Mouse (Mus musculus) C2C12 (cell line): Measurements from ENCODE around the gene Il22. TPM values are rescaled to one million over a fixed set of nuclear protein-coding genes. Genes with fewer than 3 reads are reported as not detected.
"Not testable (repeated sequence)": the region's sequence is repeated elsewhere in the genome, so short reads cannot be mapped to it uniquely, and the experiment has no call there.

ENCODE experiments used
- H3K27me3 ChIP-seq: one replicate; pipeline ENCODE4 v1.6.1; 2011; ENCODE audit not compliant: control insufficient read depth, insufficient read depth, insufficient read length
- H3K36me3 ChIP-seq: one replicate; pipeline ENCODE4 v1.6.1; 2011; ENCODE audit not compliant: control insufficient read depth, insufficient read depth
- H3K4me3 ChIP-seq: one replicate; pipeline ENCODE4 v1.5.1; 2011; ENCODE audit warnings: mild to moderate bottlenecking, control low read depth; ENCODE audit not compliant: poor library complexity, insufficient read depth, severe bottlenecking
- H3K79me2 ChIP-seq: one replicate; pipeline ENCODE4 v1.6.1; 2011; ENCODE audit not compliant: control insufficient read depth, insufficient read depth
- H3K79me3 ChIP-seq: one replicate; pipeline ENCODE4 v1.6.1; 2011; ENCODE audit warnings: low read depth, control low read depth
- H3ac ChIP-seq: one replicate; pipeline ENCODE3; 2011; ENCODE audit warnings: low read depth; ENCODE audit not compliant: control insufficient read depth, insufficient read length
- CEBPB ChIP-seq: IDR thresholded peaks from one replicate; pipeline ENCODE4 v1.6.1; 2011; ENCODE audit warnings: low read depth, mild to moderate bottlenecking, control low read depth, moderate library complexity
- CTCF ChIP-seq: IDR thresholded peaks from one replicate; pipeline ENCODE4 v1.5.1; 2011; ENCODE audit not compliant: control insufficient read depth, insufficient read depth, insufficient read length
- FOSL1 ChIP-seq: IDR thresholded peaks from one replicate; pipeline ENCODE4 v1.8.0; 2011; ENCODE audit warnings: mild to moderate bottlenecking, low read length; ENCODE audit not compliant: poor library complexity, insufficient read depth, severe bottlenecking
- MAX ChIP-seq: IDR thresholded peaks from one replicate; pipeline ENCODE4 v1.6.1; 2011; ENCODE audit warnings: mild to moderate bottlenecking, control low read depth
- MYOD1 ChIP-seq: IDR thresholded peaks from one replicate; pipeline ENCODE4 v1.6.1; 2011; ENCODE audit warnings: low read depth; ENCODE audit not compliant: control insufficient read depth, insufficient read length
- MYOG ChIP-seq: IDR thresholded peaks from one replicate; pipeline ENCODE4 v1.6.1; 2011; ENCODE audit not compliant: control insufficient read depth, insufficient read length; ENCODE audit errors: extremely low read depth
- USF1 ChIP-seq: IDR thresholded peaks from one replicate; pipeline ENCODE4 v1.6.1; 2011; ENCODE audit warnings: low read depth, mild to moderate bottlenecking, control low read depth, moderate library complexity
- polyA plus RNA-seq: library from polyadenylated mRNA; unstranded; fragments of >200 nt; fragmentation: generic; extraction: Trizol; gene quantifications from one replicate; pipeline ENCODE4 v1.2.1, GENCODE M21; 2012; ENCODE audit warnings: missing spikeins

Il22 gene
- polyA plus RNA-seq, 1 experiment, result not detected

DNA sequence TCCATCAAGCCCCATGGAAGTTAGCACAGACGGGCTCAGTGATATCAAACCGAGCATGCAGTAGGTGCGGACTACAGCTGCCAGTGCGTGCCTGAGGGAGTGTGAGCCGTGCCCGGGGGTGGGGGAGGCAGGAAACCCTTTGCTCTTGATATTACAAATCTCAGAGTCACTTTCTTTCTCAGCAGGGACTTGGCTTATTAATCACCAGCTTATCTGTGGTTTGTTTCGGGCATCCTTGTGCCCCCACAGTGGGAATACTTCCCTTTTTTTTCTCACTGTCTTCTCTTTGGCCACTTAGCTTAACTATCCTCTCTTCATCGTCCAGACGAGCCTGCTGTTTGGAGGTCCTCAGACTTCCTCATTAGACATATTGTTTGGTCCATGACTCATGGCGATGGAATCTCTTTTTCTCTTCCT lies 26.0 kb upstream of the Il22 start:
- no peak overlapping the region for H3ac ChIP-seq
- H3K27me3 ChIP-seq, result no peaks in the 10 kb centered on the region
- no peaks in the 10 kb centered on the region for H3K79me2 ChIP-seq
- no peaks in the 10 kb centered on the region for H3K79me3 ChIP-seq
- H3K36me3 ChIP-seq, result no peaks in the 10 kb centered on the region
- no peak overlapping the region for H3K4me3 ChIP-seq
- TF ChIP-seq USF1, result no peak

DNA sequence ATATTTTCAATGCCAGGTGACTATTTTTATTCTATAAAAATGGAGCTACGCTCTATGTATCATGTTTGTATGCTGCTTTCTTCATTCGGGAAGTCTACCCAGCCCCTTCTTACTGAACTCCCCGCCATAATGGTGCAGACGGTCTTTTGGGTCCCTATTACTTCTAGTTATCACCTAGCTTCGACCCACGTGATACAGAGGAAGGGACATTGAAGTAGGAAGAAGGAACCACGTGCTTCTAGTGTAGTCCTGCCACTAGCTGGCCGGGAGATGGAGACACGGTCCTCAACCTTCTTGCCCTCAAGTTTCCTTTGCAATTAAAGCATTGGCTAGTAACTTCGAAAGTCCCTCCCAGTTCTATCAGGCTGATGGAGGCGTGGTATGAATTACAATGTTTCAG lies 25.5 kb upstream of the Il22 start:
- Histone ChIP-seq H3K36me3 (no peaks in the 10 kb centered on the region), H3K4me3 (no peak overlapping the region), H3K27me3 (no peaks in the 10 kb centered on the region), H3ac (no peak overlapping the region), H3K79me3 (no peaks in the 10 kb centered on the region), H3K79me2 (no peaks in the 10 kb centered on the region)
- TF ChIP-seq CEBPB (no peak), FOSL1 (no peak), MAX (no peak), MYOD1 (no peak), USF1 (no peak), MYOG (no peak), CTCF (no peak)

DNA sequence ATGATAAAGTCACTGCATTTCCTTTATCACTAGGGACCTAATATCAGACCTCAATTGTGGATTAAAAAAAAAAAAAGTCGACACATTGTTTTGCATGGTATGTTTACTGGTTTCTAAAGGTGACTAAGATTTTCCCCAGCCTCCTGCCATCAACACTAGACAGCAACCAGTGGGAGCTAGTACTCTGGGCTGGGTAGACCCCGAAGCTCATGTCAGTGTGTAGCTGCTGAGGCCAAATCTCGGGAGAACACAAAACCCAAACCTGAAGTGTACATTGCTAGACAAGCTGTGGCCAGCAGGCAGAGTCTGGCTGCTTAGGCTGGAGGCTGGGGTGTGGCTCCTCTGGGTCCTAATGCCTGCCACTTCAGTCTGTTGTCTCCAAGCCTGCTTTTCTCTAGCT lies 9.6 kb upstream of the Il22 start:
- H3K79me3 ChIP-seq, H3K4me3 ChIP-seq, H3ac ChIP-seq, H3K79me2 ChIP-seq, H3K27me3 ChIP-seq, H3K36me3 ChIP-seq: not testable (repeated sequence)

DNA sequence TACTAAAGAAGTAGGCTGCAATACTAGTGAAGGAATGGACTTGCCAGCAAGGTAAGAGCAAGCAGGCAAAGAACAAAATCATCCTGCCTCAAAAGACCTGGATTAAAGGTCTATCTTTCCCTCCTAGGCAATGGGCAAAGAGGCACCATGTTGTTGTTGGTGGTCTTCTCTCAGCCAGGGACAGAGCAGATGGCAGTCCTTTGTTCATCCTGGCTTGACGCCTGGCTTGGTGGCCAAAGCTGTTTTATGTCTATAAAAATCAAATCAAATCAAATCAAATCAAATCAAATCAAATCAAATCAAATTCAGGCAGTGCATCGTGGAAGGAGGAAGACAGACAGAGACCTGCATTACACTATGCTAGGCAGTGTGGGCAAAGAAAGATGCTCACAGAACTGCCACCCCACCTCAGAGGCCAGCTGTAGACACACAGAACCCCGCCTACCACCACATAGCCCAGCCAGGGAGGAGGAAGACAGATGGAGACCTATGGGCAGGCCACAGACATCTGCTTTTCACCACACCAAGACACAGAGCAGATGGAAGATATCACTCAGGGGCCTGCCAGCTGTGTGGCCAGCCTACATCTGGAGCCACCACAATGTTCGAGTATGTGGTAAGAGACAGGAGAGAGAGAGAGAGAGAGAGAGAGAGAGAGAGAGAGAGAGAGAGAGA lies 11.1 kb downstream of the Il22 start:
- not testable (repeated sequence) for H3K79me2 ChIP-seq, H3K79me3 ChIP-seq, H3K4me3 ChIP-seq, H3ac ChIP-seq, H3K27me3 ChIP-seq, H3K36me3 ChIP-seq

DNA sequence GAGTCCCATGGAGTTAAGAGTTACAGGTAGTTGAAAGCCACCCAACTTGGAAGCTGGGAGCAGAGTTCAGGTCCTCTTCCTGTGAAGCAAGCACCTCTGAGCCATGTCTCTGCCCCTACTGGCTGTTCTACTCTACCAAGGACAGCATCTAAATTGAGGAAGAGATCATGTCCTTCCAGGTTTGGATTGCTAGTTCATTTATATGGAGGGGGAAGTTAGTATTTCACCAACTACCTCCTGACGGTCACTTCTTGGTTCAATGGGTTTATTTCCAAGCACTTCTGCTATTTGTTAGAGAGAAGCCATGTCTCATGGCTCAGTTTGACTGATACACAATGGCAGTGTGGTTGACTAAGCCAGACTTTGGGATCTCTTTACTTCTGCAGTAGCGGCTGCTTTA lies 22.9 kb downstream of the Il22 start:
- not testable (repeated sequence) for H3K4me3 ChIP-seq, H3K36me3 ChIP-seq, H3K79me2 ChIP-seq, H3K27me3 ChIP-seq, H3ac ChIP-seq, H3K79me3 ChIP-seq

DNA sequence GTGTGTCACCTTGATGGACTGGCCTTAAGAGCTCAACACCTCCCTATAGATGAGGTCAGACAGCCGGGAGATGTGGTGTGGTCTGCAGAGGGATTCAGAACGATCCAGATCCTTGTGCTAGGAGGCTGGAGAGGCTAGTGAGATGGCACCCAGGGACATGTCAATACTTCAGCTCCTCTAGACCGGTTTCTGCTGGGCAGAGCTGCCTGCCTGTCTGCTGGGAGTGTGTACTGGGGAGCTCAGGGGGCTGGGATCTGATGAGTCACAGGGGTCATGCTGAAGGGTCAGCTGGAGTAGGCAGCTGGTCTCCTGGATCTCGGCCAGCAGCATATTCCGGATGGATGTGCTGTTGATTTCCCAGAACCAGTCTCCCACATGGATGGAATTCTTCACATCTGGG lies 27.9 kb downstream of the Il22 start:
- H3K79me2 ChIP-seq, H3K36me3 ChIP-seq, H3ac ChIP-seq, H3K27me3 ChIP-seq, H3K4me3 ChIP-seq, H3K79me3 ChIP-seq: not testable (repeated sequence)

DNA sequence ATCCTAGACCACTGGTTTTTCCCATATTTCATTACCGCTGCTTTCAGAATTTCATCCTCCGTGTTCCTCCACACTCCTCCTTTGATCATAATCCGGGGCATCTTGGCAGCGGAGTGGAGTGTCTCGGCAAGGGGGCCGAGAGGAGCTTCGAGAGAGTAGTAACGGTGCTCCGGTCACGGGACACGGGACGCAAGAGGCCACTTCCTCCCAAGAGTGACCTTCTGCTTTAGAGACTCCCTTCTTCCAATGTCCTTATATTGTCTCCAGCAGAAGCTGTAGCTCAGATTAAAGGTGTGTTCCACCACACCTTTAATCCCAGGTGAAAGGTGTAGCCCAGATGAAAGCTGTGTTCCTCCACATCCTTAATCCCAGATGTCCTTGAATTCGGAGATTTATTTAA lies 35.9 kb downstream of the Il22 start, which contains the start of gene Gm32717:
Gm32717 (minus strand) TSS at position 101 of the 400 bp plus-strand sequence.
- not testable (repeated sequence) for H3K4me3 ChIP-seq, H3K79me3 ChIP-seq, H3K79me2 ChIP-seq, H3K27me3 ChIP-seq, H3K36me3 ChIP-seq, H3ac ChIP-seq

DNA sequence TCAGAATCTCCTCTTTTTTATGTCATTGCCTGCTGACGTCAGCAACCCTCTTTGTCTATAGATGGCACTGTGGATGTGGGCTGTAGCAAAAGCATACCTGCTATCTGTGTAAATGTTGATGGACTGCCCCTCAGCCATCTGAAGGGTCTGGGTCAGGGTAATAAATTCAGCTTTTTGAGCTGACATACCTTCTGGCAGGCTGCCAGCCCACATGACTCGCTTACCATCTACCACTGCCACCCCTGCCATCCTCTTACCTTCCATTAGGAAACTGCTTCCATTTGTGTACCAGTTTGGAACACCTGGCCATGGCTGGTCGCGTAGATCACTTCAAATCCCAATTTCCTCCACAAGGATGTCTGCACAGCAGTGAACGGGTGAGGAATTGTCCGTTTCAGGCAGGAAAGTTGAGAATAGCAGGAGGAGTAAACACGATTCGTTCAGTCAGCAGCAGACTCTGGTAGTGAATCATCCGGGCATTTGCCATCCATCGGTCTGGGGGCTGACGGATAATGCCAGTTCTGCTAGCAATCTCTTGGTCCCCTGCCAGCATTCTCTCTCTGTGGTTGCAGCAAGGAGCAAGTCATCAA lies 44.4 kb downstream of the Il22 start:
- H3K79me2 ChIP-seq, H3K79me3 ChIP-seq, H3K27me3 ChIP-seq, H3ac ChIP-seq, H3K36me3 ChIP-seq, H3K4me3 ChIP-seq: not testable (repeated sequence)
